Mouse (Mus musculus): ENCODE data around the gene Atp6ap1. TPM values are rescaled to one million over a fixed set of nuclear protein-coding genes. Genes with fewer than 3 reads are reported as not detected.

Gene Atp6ap1
- total and polyA plus RNA-seq, 3 experiments = 131 to 240 (median 132) TPM

DNA sequence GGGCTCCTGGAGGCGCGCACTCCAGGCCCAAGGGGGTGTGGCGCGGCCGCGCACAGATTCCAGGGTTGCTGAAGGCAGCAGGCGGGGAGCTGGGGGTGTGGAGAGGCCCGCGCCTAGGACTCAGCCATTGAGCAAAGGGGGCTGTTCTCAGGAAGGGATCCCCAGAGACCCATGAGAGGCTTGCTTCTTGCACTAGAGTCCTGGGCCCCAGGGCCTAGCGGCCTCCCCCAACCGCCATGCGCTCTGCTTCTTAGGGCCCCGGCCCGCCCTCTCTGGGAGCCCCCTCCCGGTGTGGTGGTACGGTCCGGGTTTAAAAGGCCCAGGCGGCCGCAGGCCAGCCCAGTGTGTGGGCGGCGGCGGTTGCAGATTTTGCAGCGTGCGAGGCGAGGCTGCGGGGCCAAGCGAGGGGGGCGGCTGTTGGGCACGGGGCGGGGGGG is 31.8 kb downstream of the Atp6ap1 start, which contains the start of gene Plxna3:
Gene Plxna3 (plus strand): TSS at position 342 of the 437 bp plus-strand sequence.
- 24% methylated on average over 28 of the region's 30 CpGs for WGBS
- H3K27me3 ChIP-seq (ENCODE audit: control insufficient read depth, insufficient read depth, low read length) = no peaks in the 10 kb centered on the region
- intact Hi-C loops (cut with DNase I) = no loop called here
- H3K4me1 ChIP-seq (ENCODE audit: control insufficient read depth, insufficient read depth, low read length) = no peaks in the 10 kb centered on the region
- peak within 1 kb of the TSS; percentile 71 for H3K27ac ChIP-seq
- no peaks in the 10 kb centered on the region for H3K36me3 ChIP-seq (ENCODE audit: control insufficient read depth, insufficient read depth, low read length)
- H3K9ac ChIP-seq (ENCODE audit: low read depth, low read length) = peak within 1 kb of the TSS; percentile 81
- DNase-seq = peak; percentile 78
- TF ChIP-seq EP300 (IDR thresholded peaks at IDR 0.05; ENCODE audit: insufficient read depth, low read depth, low read length) = no peak
- no peak for TF ChIP-seq POLR2A (IDR thresholded peaks at IDR 0.05; ENCODE audit: insufficient read depth, low read depth, low read length)
- no peak for TF ChIP-seq CTCF (IDR thresholded peaks at IDR 0.05)
- H3K4me3 ChIP-seq = peak within 1 kb of the TSS; percentile 52
- no peaks in the 10 kb centered on the region for H3K79me2 ChIP-seq (replicated peaks; ENCODE audit: control insufficient read depth, insufficient read depth, low read length)

DNA sequence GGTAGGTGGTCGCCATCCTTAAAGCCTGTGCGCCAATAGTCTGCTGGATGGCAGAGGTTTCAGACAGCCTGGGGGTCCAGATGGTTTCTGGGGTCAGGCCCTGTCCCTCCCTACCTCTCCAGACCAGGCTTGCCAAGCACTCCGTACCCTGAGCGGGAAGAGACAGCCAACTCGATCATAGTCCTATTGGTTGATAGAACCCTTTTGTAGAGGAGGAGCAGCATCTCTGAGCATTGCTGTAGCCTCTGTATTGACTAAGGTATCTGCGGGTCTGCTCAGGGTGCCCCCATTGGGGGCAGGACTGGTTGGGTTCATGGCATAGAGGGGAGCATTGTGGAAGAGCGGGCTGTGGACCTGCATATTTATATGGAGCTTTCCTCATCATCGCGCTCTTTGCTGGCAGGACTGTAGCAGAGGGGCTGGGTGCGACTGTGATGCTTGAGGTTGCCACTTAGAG is 32.3 kb downstream of the Atp6ap1 start:
- H3K27ac ChIP-seq = no peak overlapping the region

DNA sequence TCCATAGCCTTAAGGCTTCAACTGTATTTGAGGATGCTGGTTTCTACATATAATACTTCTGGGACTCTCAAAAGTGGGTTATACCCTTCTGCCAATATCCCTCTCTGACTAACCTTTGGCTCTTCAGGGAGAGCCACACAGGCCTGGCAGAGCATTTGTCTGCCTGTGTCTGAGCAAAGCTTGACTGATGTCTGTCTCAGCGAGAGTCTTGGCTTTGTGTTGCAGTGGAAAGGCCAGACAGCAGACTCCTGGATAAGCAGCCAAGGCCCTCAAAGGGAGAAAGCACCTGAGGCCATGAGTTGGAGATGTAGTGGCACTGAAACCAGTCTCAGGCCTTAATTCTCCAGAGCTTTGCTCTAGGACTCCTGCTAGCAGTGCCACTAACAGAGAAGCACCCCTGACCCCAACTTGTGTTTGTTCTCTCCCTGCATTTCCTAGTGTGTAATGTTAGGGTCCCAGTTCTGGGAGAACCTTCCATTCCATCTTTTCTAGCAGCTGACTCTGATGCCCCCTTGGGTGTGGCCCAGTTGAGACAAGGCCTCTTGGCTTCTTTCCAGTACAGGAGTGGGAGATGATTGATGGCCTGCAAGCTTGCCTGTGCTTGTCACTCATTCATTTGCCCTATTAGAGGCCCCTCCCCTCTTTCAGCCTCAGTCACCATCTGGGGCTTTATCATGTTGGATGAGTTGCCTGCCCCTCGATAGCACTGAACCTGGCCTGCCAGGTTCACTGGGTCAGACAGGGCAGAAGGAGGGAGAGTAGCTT is 33.5 kb downstream of the Atp6ap1 start:
- no peak overlapping the region for H3K9ac ChIP-seq (ENCODE audit: low read depth, low read length)
- DNase-seq = no peak
- no peaks in the 10 kb centered on the region for H3K4me1 ChIP-seq (ENCODE audit: control insufficient read depth, insufficient read depth, low read length)
- H3K4me3 ChIP-seq = no peak overlapping the region
- WGBS = 53% methylated on average over 2 of the region's 2 CpGs
- no peaks in the 10 kb centered on the region for H3K79me2 ChIP-seq (replicated peaks; ENCODE audit: control insufficient read depth, insufficient read depth, low read length)
- H3K27ac ChIP-seq = no peak overlapping the region
- TF ChIP-seq CTCF (IDR thresholded peaks at IDR 0.05) (no peak), EP300 (IDR thresholded peaks at IDR 0.05; ENCODE audit: insufficient read depth, low read depth, low read length) (no peak)
- no peaks in the 10 kb centered on the region for H3K27me3 ChIP-seq (ENCODE audit: control insufficient read depth, insufficient read depth, low read length)
- H3K36me3 ChIP-seq (ENCODE audit: control insufficient read depth, insufficient read depth, low read length) = no peaks in the 10 kb centered on the region
- intact Hi-C loops (cut with DNase I) = no loop called here

More for the DNA sequence above, 32.3 kb downstream of the Atp6ap1 start:
- Histone ChIP-seq H3K27me3 (ENCODE audit: control insufficient read depth, insufficient read depth, low read length) (no peaks in the 10 kb centered on the region), H3K4me1 (ENCODE audit: control insufficient read depth, insufficient read depth, low read length) (no peaks in the 10 kb centered on the region), H3K79me2 (replicated peaks; ENCODE audit: control insufficient read depth, insufficient read depth, low read length) (no peaks in the 10 kb centered on the region), H3K36me3 (ENCODE audit: control insufficient read depth, insufficient read depth, low read length) (no peaks in the 10 kb centered on the region), H3K9ac (ENCODE audit: low read depth, low read length) (peak overlapping the region; percentile 81), H3K4me3 (peak overlapping the region; percentile 52; the same call in 1 of the 2 replicates)
- TF ChIP-seq CTCF (IDR thresholded peaks at IDR 0.05) (no peak), EP300 (IDR thresholded peaks at IDR 0.05; ENCODE audit: insufficient read depth, low read depth, low read length) (no peak), POLR2A (IDR thresholded peaks at IDR 0.05; ENCODE audit: insufficient read depth, low read depth, low read length) (no peak)
- intact Hi-C loops (cut with DNase I) = no loop called here
- DNase-seq = no peak
- 36% methylated on average over 10 of the region's 10 CpGs for WGBS

DNA sequence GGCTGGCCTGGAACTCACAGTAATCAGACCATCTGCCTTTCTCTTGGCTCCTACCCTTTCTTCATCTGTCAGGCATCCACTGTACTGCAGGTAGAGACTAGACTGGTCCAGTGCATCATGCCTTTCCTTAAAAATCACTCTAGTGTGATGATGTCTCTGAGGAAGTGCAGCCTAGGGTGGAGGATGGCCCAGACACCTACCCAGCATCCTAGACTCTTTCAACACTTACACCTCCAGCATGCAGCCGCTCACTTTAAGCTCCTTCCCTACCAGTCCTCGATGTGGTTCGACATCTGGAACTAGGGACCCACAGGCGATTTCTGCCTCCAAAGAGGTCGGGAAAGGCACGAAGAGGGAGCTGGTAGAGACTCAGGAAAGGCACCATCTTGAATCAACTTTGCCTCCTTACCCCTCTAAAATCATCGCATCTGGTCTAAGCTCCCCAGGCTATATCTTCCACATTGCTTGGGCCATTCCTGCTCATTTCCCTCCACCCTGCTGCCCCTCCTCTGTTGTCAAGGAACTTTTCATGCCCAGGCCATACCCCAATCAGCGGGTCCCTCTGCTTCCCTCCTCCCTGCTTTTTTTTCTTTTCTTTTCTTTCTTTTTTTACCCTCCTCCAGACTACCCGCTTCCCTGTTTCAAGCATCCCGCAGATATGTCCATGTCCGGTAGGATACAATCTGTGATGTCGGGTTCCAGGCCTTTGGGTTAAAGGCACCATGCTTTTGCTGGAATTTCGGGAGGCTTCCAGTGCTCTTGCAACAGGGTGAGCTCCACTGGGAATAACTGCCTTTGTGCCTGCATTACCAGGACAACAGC is 56.0 kb downstream of the Atp6ap1 start:
- Histone ChIP-seq H3K27ac (peak overlapping the region; percentile 65), H3K79me2 (replicated peaks; ENCODE audit: control insufficient read depth, insufficient read depth, low read length) (no peaks in the 10 kb centered on the region), H3K4me1 (ENCODE audit: control insufficient read depth, insufficient read depth, low read length) (peaks cover 3% of the 10 kb centered on the region; the same call in 1 of the 2 replicates), H3K9ac (ENCODE audit: low read depth, low read length) (peak overlapping the region; percentile 73), H3K4me3 (peak overlapping the region; percentile 56), H3K36me3 (ENCODE audit: control insufficient read depth, insufficient read depth, low read length) (no peaks in the 10 kb centered on the region), H3K27me3 (ENCODE audit: control insufficient read depth, insufficient read depth, low read length) (no peaks in the 10 kb centered on the region)
- TF ChIP-seq CTCF (IDR thresholded peaks at IDR 0.05) = no peak
- TF ChIP-seq POLR2A (IDR thresholded peaks at IDR 0.05; ENCODE audit: insufficient read depth, low read depth, low read length) = no peak
- TF ChIP-seq EP300 (IDR thresholded peaks at IDR 0.05; ENCODE audit: insufficient read depth, low read depth, low read length) = no peak
- DNase-seq = no peak
- intact Hi-C loops (cut with DNase I) = loop anchor here (5.0 kb wide), 1 partner anchor 39 kb away; the partner anchor contains the start of genes Fam3a and Ikbkg
- WGBS = 26% methylated on average over 13 of the region's 13 CpGs

DNA sequence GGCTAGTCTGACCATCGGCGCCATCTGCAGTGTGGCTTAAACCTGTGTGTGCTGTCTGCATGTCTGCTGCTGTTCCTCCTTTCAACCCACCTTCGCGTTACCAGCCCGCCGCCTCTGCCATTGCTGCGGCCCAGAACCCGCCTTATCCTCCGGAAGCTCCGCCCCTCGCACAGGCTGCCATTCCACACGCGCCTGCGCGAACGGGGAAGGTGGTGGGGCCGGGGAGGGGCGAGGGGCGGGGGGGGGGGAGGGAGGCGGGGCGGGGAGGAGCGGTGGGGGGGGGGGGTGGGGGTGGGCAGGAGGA is 56.5 kb downstream of the Atp6ap1 start, which contains the start of gene Lage3:
Gene Lage3 (minus strand): TSS at position 152 of the 304 bp plus-strand sequence.
- peak; percentile 85 to 88 for DNase-seq
- H3K36me3 ChIP-seq (ENCODE audit: control insufficient read depth, insufficient read depth, low read length) = no peaks in the 10 kb centered on the region
- peak within 1 kb of the TSS; percentile 73 for H3K9ac ChIP-seq (ENCODE audit: low read depth, low read length)
- intact Hi-C loops (cut with DNase I) = loop anchor here (5.0 kb wide), 1 partner anchor 39 kb away; the partner anchor contains the start of genes Fam3a and Ikbkg
- TF ChIP-seq POLR2A (IDR thresholded peaks at IDR 0.05; ENCODE audit: insufficient read depth, low read depth, low read length) = peak; percentile 77
- TF ChIP-seq CTCF (IDR thresholded peaks at IDR 0.05) = no peak
- H3K79me2 ChIP-seq (replicated peaks; ENCODE audit: control insufficient read depth, insufficient read depth, low read length) = no peaks in the 10 kb centered on the region
- peak within 1 kb of the TSS; percentile 56 for H3K4me3 ChIP-seq
- WGBS = 31% methylated on average over 11 of the region's 22 CpGs
- no peaks in the 10 kb centered on the region for H3K27me3 ChIP-seq (ENCODE audit: control insufficient read depth, insufficient read depth, low read length)
- H3K4me1 ChIP-seq (ENCODE audit: control insufficient read depth, insufficient read depth, low read length) = peaks cover 3% of the 10 kb centered on the region; the same call in 1 of the 2 replicates
- H3K27ac ChIP-seq = peak within 1 kb of the TSS; percentile 65

Small RNA genes within 50 kb of the gene (microRNA-seq; reads per million reads assigned to microRNA genes)
- 0.77 to 1.7 reads per million in 2 experiments for gene Mir7091
- gene Mir7092 = 0 to 0.56 reads per million in 2 experiments

Other genes with a start within 250 kb of the Atp6ap1 start
- not detected for gene Opn1mw, start 169.6 kb upstream of the Atp6ap1 start, total RNA-seq (2021)
- gene Opn1mw, start 169.6 kb upstream of the Atp6ap1 start, polyA plus RNA-seq (2012; rRNA removed) = not detected in 2 replicates
- gene Mecp2, start 161.7 kb upstream of the Atp6ap1 start, total RNA-seq (2021) = 10 to 100 TPM; 27.0 to 32.6 TPM
- 6.2 and 9.6 TPM in 2 replicates for gene Mecp2, start 161.7 kb upstream of the Atp6ap1 start, polyA plus RNA-seq (2012; rRNA removed)
- not detected for gene Tex28, start 129.3 kb upstream of the Atp6ap1 start, total RNA-seq (2021)
- gene Tex28, start 129.3 kb upstream of the Atp6ap1 start, polyA plus RNA-seq (2012; rRNA removed) = not detected in 2 replicates
- gene Tktl1, start 119.8 kb upstream of the Atp6ap1 start, total RNA-seq (2021) = not detected
- gene Tktl1, start 119.8 kb upstream of the Atp6ap1 start, polyA plus RNA-seq (2012; rRNA removed) = not detected in 2 replicates
- 100 to 1,000 TPM in 1 of 2 experiments, 10 to 100 TPM in 1; 87.4 to 104 TPM for gene Flna, start 47.3 kb upstream of the Atp6ap1 start, total RNA-seq (2021)
- 218 and 243 TPM in 2 replicates for gene Flna, start 47.3 kb upstream of the Atp6ap1 start, polyA plus RNA-seq (2012; rRNA removed)
- gene Emd, start 42.4 kb upstream of the Atp6ap1 start, total RNA-seq (2021) = 10 to 100 TPM; 33.8 to 37.6 TPM
- 49.5 and 75.7 TPM in 2 replicates for gene Emd, start 42.4 kb upstream of the Atp6ap1 start, polyA plus RNA-seq (2012; rRNA removed)
- gene Rpl10, start 26.3 kb upstream of the Atp6ap1 start, total RNA-seq (2021) = 100 to 1,000 TPM; 200 to 274 TPM
- 593 and 754 TPM in 2 replicates for gene Rpl10, start 26.3 kb upstream of the Atp6ap1 start, polyA plus RNA-seq (2012; rRNA removed)
- gene Taz, start 15.2 kb upstream of the Atp6ap1 start, total RNA-seq (2021) = 10 to 100 TPM; 45.6 to 47.4 TPM
- gene Taz, start 15.2 kb upstream of the Atp6ap1 start, polyA plus RNA-seq (2012; rRNA removed) = 93.5 and 103 TPM in 2 replicates
- 10 to 100 TPM; 15.4 to 19.7 TPM for gene Dnase1l1, start 14.8 kb upstream of the Atp6ap1 start, total RNA-seq (2021)
- 21.2 and 33.2 TPM in 2 replicates for gene Dnase1l1, start 14.8 kb upstream of the Atp6ap1 start, polyA plus RNA-seq (2012; rRNA removed)
- 10 to 100 TPM; 63.1 to 71.6 TPM for gene Gdi1, start 7.9 kb downstream of the Atp6ap1 start, total RNA-seq (2021)
- 121 and 191 TPM in 2 replicates for gene Gdi1, start 7.9 kb downstream of the Atp6ap1 start, polyA plus RNA-seq (2012; rRNA removed)
- 10 to 100 TPM; 24.6 to 24.9 TPM for gene Fam50a, start 15.9 kb downstream of the Atp6ap1 start, total RNA-seq (2021)
- 7.1 and 10.2 TPM in 2 replicates for gene Fam50a, start 15.9 kb downstream of the Atp6ap1 start, polyA plus RNA-seq (2012; rRNA removed)
- gene Plxna3, start 32.0 kb downstream of the Atp6ap1 start, total RNA-seq (2021) = 1 to 10 TPM in 1 of 2 experiments, under 1 TPM in 1; 0.65 to 1.0 TPM
- gene Plxna3, start 32.0 kb downstream of the Atp6ap1 start, polyA plus RNA-seq (2012; rRNA removed) = 4.7 and 5.6 TPM in 2 replicates
- 10 to 100 TPM; 24.4 to 32.0 TPM for gene Lage3, start 56.5 kb downstream of the Atp6ap1 start, total RNA-seq (2021)
- gene Lage3, start 56.5 kb downstream of the Atp6ap1 start, polyA plus RNA-seq (2012; rRNA removed) = 38.5 and 44.6 TPM in 2 replicates
- gene Ubl4a, start 76.1 kb downstream of the Atp6ap1 start, total RNA-seq (2021) = 10 to 100 TPM; 68.5 to 79.2 TPM
- 58.1 and 93.7 TPM in 2 replicates for gene Ubl4a, start 76.1 kb downstream of the Atp6ap1 start, polyA plus RNA-seq (2012; rRNA removed)
- 1 to 10 TPM; 5.1 to 5.8 TPM for gene Slc10a3, start 76.3 kb downstream of the Atp6ap1 start, total RNA-seq (2021)
- gene Slc10a3, start 76.3 kb downstream of the Atp6ap1 start, polyA plus RNA-seq (2012; rRNA removed) = 10.4 and 12.6 TPM in 2 replicates
- gene Fam3a, start 96.2 kb downstream of the Atp6ap1 start, total RNA-seq (2021) = 10 to 100 TPM; 16.6 to 21.5 TPM
- gene Fam3a, start 96.2 kb downstream of the Atp6ap1 start, polyA plus RNA-seq (2012; rRNA removed) = 29.8 and 32.4 TPM in 2 replicates
- gene Ikbkg, start 96.2 kb downstream of the Atp6ap1 start, total RNA-seq (2021) = 10 to 100 TPM; 39.7 to 47.6 TPM
- gene Ikbkg, start 96.2 kb downstream of the Atp6ap1 start, polyA plus RNA-seq (2012; rRNA removed) = 11.0 and 18.2 TPM in 2 replicates
- gene G6pdx, start 132.1 kb downstream of the Atp6ap1 start, total RNA-seq (2021) = 1 to 10 TPM; 6.5 to 7.1 TPM
- gene G6pdx, start 132.1 kb downstream of the Atp6ap1 start, polyA plus RNA-seq (2012; rRNA removed) = 13.1 and 13.9 TPM in 2 replicates
- not detected for gene Gm6880, start 184.3 kb downstream of the Atp6ap1 start, total RNA-seq (2021)
- gene Gm6880, start 184.3 kb downstream of the Atp6ap1 start, polyA plus RNA-seq (2012; rRNA removed) = not detected in 2 replicates